Mouse (Mus musculus) G1E (cell line): ENCODE data around the gene Tex264.

Source experiments
- CTCF ChIP-seq: IDR thresholded peaks from 2 replicates; pipeline ENCODE4 v1.5.1; 2012; ENCODE audit warnings: low read depth, low read length, inconsistent platforms, mixed read lengths
- GATA1 ChIP-seq: IDR thresholded peaks from 2 replicates; pipeline ENCODE4 v1.6.1; 2012; ENCODE audit warnings: borderline replicate concordance, low read length, inconsistent platforms, mixed read lengths
- GATA2 ChIP-seq: IDR thresholded peaks from 2 replicates; pipeline ENCODE4 v1.6.1; 2012; ENCODE audit warnings: low read depth, low read length, inconsistent platforms, borderline replicate concordance
- TAL1 ChIP-seq: conservative IDR thresholded peaks from 2 replicates; pipeline ENCODE4 v1.6.1; 2012; ENCODE audit warnings: low read depth, low read length, inconsistent platforms, mixed read lengths

DNA sequence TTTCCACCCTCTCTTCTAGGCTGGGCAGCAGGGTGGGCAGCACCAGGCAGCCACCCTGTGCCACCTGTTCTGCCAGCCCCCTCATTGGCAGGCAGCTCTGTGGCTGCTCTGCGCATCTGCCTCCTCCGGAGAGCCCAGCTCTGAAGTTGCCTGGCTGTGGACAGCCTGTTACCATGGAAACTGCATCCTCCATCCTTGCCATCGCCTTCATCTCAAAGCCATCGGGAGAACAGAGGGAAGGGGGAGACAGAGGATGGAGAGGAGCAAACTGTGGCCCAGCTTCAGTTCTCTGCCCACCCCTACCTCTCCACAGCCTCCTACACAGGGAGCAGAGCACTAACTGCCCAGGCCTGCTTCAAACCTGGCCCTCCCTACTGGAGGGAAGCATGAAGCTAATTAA, 21.3 kb downstream of the Tex264 start:
- no peak for TF ChIP-seq CTCF
- TF ChIP-seq GATA1: no peak
- TF ChIP-seq TAL1: no peak
- no peak for TF ChIP-seq GATA2
